Mouse (Mus musculus): Measurements from ENCODE around the gene Bach2. TPM values are rescaled to one million over a fixed set of nuclear protein-coding genes. Genes with fewer than 3 reads are reported as not detected.

Gene Bach2
- total RNA-seq, 2 experiments from 2014 or later, result 13.2 to 14.4 TPM

- no peak for DNase-seq (ENCODE audit: low spot score in 2 of 2)
Measured at GRCm38 (mm10) chr4:32424434-32424833, 185.8 kb downstream of the Bach2 start.

GRCm38 (mm10) chr4:32425060-32425459, 186.5 kb downstream of the Bach2 start:
- DNase-seq (ENCODE audit: low spot score in 2 of 2), result no peak

- no peak for DNase-seq (ENCODE audit: low spot score in 2 of 2)
Measured at GRCm38 (mm10) chr4:32425641-32426040, 187.0 kb downstream of the Bach2 start.

GRCm38 (mm10) chr4:32426779-32427577, 188.4 kb downstream of the Bach2 start:
- DNase-seq (ENCODE audit: low spot score in 2 of 2), result no peak

GRCm38 (mm10) chr4:32428738-32429137, 190.1 kb downstream of the Bach2 start:
- DNase-seq (ENCODE audit: low spot score in 2 of 2), result no peak

GRCm38 (mm10) chr4:32430136-32430535, 191.5 kb downstream of the Bach2 start:
- DNase-seq (ENCODE audit: low spot score in 2 of 2), result peak in 1 of 2 experiments; percentile 35

GRCm38 (mm10) chr4:32430981-32431380, 192.4 kb downstream of the Bach2 start:
- peak; percentile 26 to 32 for DNase-seq (ENCODE audit: low spot score in 2 of 2)

- no peak for DNase-seq (ENCODE audit: low spot score in 2 of 2)
Measured at GRCm38 (mm10) chr4:32432271-32432781, 193.7 kb downstream of the Bach2 start.

- DNase-seq (ENCODE audit: low spot score in 2 of 2), result no peak
Measured at GRCm38 (mm10) chr4:32432945-32433344, 194.3 kb downstream of the Bach2 start.

GRCm38 (mm10) chr4:32434612-32435011, 196.0 kb downstream of the Bach2 start:
- no peak for DNase-seq (ENCODE audit: low spot score in 2 of 2)

GRCm38 (mm10) chr4:32439974-32440739, 201.6 kb downstream of the Bach2 start:
- no peak for DNase-seq (ENCODE audit: low spot score in 2 of 2)

- no peak for DNase-seq (ENCODE audit: low spot score in 2 of 2)
Measured at GRCm38 (mm10) chr4:32440740-32441072, 202.1 kb downstream of the Bach2 start.

GRCm38 (mm10) chr4:32444671-32445196, 206.1 kb downstream of the Bach2 start:
- DNase-seq (ENCODE audit: low spot score in 2 of 2), result no peak

- DNase-seq (ENCODE audit: low spot score in 2 of 2), result no peak
Measured at GRCm38 (mm10) chr4:32447850-32448249, 209.2 kb downstream of the Bach2 start.

GRCm38 (mm10) chr4:32461986-32462385, 223.4 kb downstream of the Bach2 start:
- no peak for DNase-seq (ENCODE audit: low spot score in 2 of 2)

GRCm38 (mm10) chr4:32463065-32463464, 224.5 kb downstream of the Bach2 start:
- DNase-seq (ENCODE audit: low spot score in 2 of 2), result no peak

- no peak for DNase-seq (ENCODE audit: low spot score in 2 of 2)
Measured at GRCm38 (mm10) chr4:32464540-32464939, 225.9 kb downstream of the Bach2 start.

GRCm38 (mm10) chr4:32466031-32466430, 227.4 kb downstream of the Bach2 start:
- peak in 1 of 2 experiments; percentile 19 for DNase-seq (ENCODE audit: low spot score in 2 of 2)

GRCm38 (mm10) chr4:32477977-32478660, 239.5 kb downstream of the Bach2 start:
- DNase-seq (ENCODE audit: low spot score in 2 of 2), result no peak

- DNase-seq (ENCODE audit: low spot score in 2 of 2), result no peak
Measured at GRCm38 (mm10) chr4:32479231-32479630, 240.6 kb downstream of the Bach2 start.
